Mouse (Mus musculus) heart, postnatal 0 days (tissue): ENCODE data around the gene Cfdp1.

Experiments
- CTCF ChIP-seq: IDR thresholded peaks from 2 replicates; pipeline ENCODE4 v1.5.1; 2016; ENCODE audit warnings: antibody characterized with exemption, control low read depth, low read depth
- EP300 ChIP-seq: IDR thresholded peaks from 2 replicates; pipeline ENCODE4 v1.6.1; 2016; ENCODE audit warnings: antibody characterized with exemption, low read depth

- TF ChIP-seq CTCF, result no peak
- no peak for TF ChIP-seq EP300
Observed at GRCm38 (mm10) chr8:111745086-111745485, 109.0 kb downstream of the Cfdp1 start.
